Mouse (Mus musculus): ENCODE data around the gene Fam122a. TPM values are rescaled to one million over a fixed set of nuclear protein-coding genes. Genes with fewer than 3 reads are reported as not detected.

Fam122a gene
- polyA plus RNA-seq, 1 experiment from 2014 or later: 29.7 TPM

- H3K27ac ChIP-seq: no peak overlapping the region
- no peak overlapping the region for H3K4me3 ChIP-seq (replicated peaks)
- H3K36me3 ChIP-seq: no peaks in the 10 kb centered on the region
- H3K4me2 ChIP-seq: no peak overlapping the region
- no peaks in the 10 kb centered on the region; the same call in 1 of the 2 replicates for H3K4me1 ChIP-seq (replicated peaks)
- DNase-seq (no peak), ATAC-seq (ENCODE audit: low read depth) (no peak)
- H3K9me3 ChIP-seq (replicated peaks): no peaks in the 10 kb centered on the region
- WGBS (ENCODE audit: insufficient replicate concordance): 59% methylated on average over 4 of the region's 4 CpGs
- no peaks in the 10 kb centered on the region for H3K27me3 ChIP-seq
- H3K9ac ChIP-seq: no peak overlapping the region
These were observed 49.9 kb downstream of the Fam122a start for GRCm38 (mm10) chr19:24427258-24427657.

DNA sequence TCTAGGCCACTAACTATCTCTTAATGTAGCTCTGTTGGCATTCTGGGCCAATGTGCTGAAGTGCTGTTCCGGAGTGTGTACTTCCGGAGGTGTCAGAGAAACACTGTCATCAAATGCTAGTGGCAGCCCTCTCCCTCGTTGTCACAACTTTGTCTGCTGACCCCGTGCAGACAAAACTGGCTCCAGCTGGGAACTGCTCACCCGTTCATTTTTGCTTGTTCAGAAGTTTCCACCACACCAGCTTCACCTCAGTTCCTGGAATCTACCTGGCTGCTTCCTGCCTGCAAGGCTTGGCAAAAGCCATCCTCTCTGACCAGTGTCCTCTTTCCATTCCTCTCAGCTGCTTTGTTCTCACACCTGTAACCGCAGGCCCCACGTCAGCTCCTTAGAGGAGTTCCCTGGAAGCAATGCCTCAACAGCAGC lies 50.4 kb downstream of the Fam122a start:
- no peak overlapping the region for H3K9ac ChIP-seq

More for the DNA sequence above, 50.4 kb downstream of the Fam122a start:
- Histone ChIP-seq H3K27me3 (no peaks in the 10 kb centered on the region), H3K4me1 (replicated peaks) (no peaks in the 10 kb centered on the region; the same call in 1 of the 2 replicates), H3K36me3 (no peaks in the 10 kb centered on the region), H3K9me3 (replicated peaks) (no peaks in the 10 kb centered on the region), H3K4me3 (replicated peaks) (no peak overlapping the region), H3K4me2 (no peak overlapping the region), H3K27ac (no peak overlapping the region)
- DNase-seq (no peak), ATAC-seq (ENCODE audit: low read depth) (no peak)
- 85% methylated on average over 7 of the region's 7 CpGs for WGBS (ENCODE audit: insufficient replicate concordance)

Other genes starting within 250 kb of the Fam122a start
- gene Fxn, start 196.8 kb downstream of the Fam122a start, polyA plus RNA-seq (2015; fragmentation: Nextera tagmentation; extraction: Ambion mirVana): 65.6 and 65.7 TPM in 2 replicates
- 8.5 and 10.2 TPM in 2 replicates for gene Pip5k1b, start 78.5 kb upstream of the Fam122a start, polyA plus RNA-seq (2015; fragmentation: Nextera tagmentation; extraction: Ambion mirVana)
- gene Tmem252, start 196.7 kb upstream of the Fam122a start, polyA plus RNA-seq (2015; fragmentation: Nextera tagmentation; extraction: Ambion mirVana): 0.14 and 0.18 TPM in 2 replicates

Measured in liver, embryonic 13.5 days (tissue).